Mouse (Mus musculus) liver, postnatal 0 days (tissue): Measurements from ENCODE around the gene Shc3.

Source experiments
- CTCF ChIP-seq: sonication (generic); IDR thresholded peaks from 2 replicates; pipeline ENCODE4 v1.5.1; 2016; ENCODE audit warnings: antibody characterized with exemption, low read depth
- EP300 ChIP-seq: IDR thresholded peaks from 2 replicates; pipeline ENCODE4 v1.6.1; 2016; ENCODE audit warnings: antibody characterized with exemption, low read depth, mild to moderate bottlenecking

- TF ChIP-seq EP300, result no peak
- TF ChIP-seq CTCF, result no peak
Measured at GRCm38 (mm10) chr13:51437105-51438085, 131.8 kb downstream of the Shc3 start.
